Mouse (Mus musculus) lung, postnatal 0 days (tissue): ENCODE measurements around the gene Nkd1. TPM values are rescaled to one million over a fixed set of nuclear protein-coding genes. Genes with fewer than 3 reads are reported as not detected.
A peak's percentile ranks its signal among the peaks of the same experiment; 100 is the strongest.

Experiments used
- ATAC-seq: fragments of 200-750 bp; cut with Nextera tagmentation; 2 replicates; pipeline ENCODE4 v1.8.0; 2017; ENCODE audit warnings: moderate library complexity
- DNase-seq: peaks from one replicate; pipeline ENCODE4 v3.0.0-alpha.2; 2016; ENCODE audit warnings: low spot score
- H3K27ac ChIP-seq: fragments of 300-500 bp; sonication (generic); 2 replicates; pipeline ENCODE4 v1.5.1; 2014; ENCODE audit warnings: antibody characterized with exemption, mild to moderate bottlenecking, low read length, mixed read lengths
- H3K27me3 ChIP-seq: fragments of 300-500 bp; sonication (generic); replicated peaks from 2 replicates; pipeline ENCODE4 v1.6.1; 2014; ENCODE audit warnings: low read length, mixed read lengths; ENCODE audit not compliant: insufficient read depth
- H3K36me3 ChIP-seq: fragments of 300-500 bp; sonication (generic); 2 replicates; pipeline ENCODE4 v1.6.1; 2014; ENCODE audit warnings: low read length, mixed read lengths; ENCODE audit not compliant: insufficient read depth
- H3K4me1 ChIP-seq: fragments of 300-500 bp; sonication (generic); 2 replicates; pipeline ENCODE4 v1.6.1; 2014; ENCODE audit warnings: antibody characterized with exemption, low read depth, low read length, mixed read lengths; ENCODE audit not compliant: insufficient read depth
- H3K4me2 ChIP-seq: fragments of 300-500 bp; sonication (generic); replicated peaks from 2 replicates; pipeline ENCODE4 v1.6.1; 2014; ENCODE audit warnings: low read depth, mild to moderate bottlenecking, low read length, moderate library complexity, mixed read lengths
- H3K4me3 ChIP-seq: fragments of 300-500 bp; sonication (generic); 2 replicates; pipeline ENCODE4 v1.5.1; 2014; ENCODE audit warnings: low read depth, low read length
- H3K9ac ChIP-seq: fragments of 300-500 bp; sonication (generic); replicated peaks from 2 replicates; pipeline ENCODE4 v1.6.1; 2014; ENCODE audit warnings: low read depth, mild to moderate bottlenecking
- H3K9me3 ChIP-seq: fragments of 300-500 bp; sonication (generic); 2 replicates; pipeline ENCODE4 v1.6.1; 2016; ENCODE audit warnings: low read length, mixed read lengths
- CTCF ChIP-seq: IDR thresholded peaks from 2 replicates; pipeline ENCODE4 v1.5.1; 2016; ENCODE audit warnings: antibody characterized with exemption, mild to moderate bottlenecking
- EP300 ChIP-seq: IDR thresholded peaks from 2 replicates; pipeline ENCODE4 v1.6.1; 2016; ENCODE audit warnings: antibody characterized with exemption, mild to moderate bottlenecking, control low read depth
- WGBS: fragments of 180-500 bp; shearing (Covaris S2); extraction: QIAGEN DNeasy Blood & Tissue Kit; methylation state at CpG from one replicate; pipeline ENCODE4 v1.1.7; 2014; 5-methylcytosine and 5-hydroxymethylcytosine counted together
- polyA plus RNA-seq: library from polyadenylated mRNA; unstranded; fragments of >200 nt; fragmentation: Nextera tagmentation; extraction: Ambion mirVana; gene quantifications from 2 replicates; pipeline ENCODE4 v1.2.1, GENCODE M21; 2015

Nkd1 gene
- polyA plus RNA-seq, 1 experiment from 2014 or later: 123 TPM

DNA sequence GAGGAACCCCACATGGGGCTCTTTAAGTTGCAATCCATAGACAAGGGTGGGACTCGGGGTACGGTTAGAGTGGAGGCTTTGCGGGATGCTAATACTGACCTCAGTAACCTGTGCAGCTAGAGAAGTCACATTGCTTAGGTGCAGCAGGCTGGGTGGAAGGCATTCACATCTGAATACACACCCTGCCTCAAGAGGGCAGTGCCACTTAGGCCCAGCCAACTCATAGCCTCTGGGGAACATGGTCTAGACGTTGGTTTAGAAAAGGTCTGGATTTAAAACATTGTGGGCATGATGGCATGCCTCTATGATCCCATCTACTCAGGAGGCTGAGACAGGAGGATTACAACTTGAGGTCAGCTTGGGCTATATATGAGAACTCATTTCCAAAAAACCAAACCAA, 8.6 kb downstream of the Nkd1 start:
- Histone ChIP-seq H3K36me3 (peaks cover 4% of the 10 kb centered on the region; the same call in 1 of the 2 replicates), H3K4me1 (peaks cover 7% of the 10 kb centered on the region), H3K27ac (no peak overlapping the region), H3K9ac (no peak overlapping the region), H3K4me3 (no peak overlapping the region), H3K27me3 (no peaks in the 10 kb centered on the region), H3K4me2 (no peak overlapping the region), H3K9me3 (no peaks in the 10 kb centered on the region)
- no peak for TF ChIP-seq EP300
- TF ChIP-seq CTCF: peak; percentile 56
- 84% methylated on average over 4 of the region's 4 CpGs for WGBS
- peak; percentile 16; the same call in 1 of the 2 replicates for ATAC-seq
- DNase-seq: no peak

DNA sequence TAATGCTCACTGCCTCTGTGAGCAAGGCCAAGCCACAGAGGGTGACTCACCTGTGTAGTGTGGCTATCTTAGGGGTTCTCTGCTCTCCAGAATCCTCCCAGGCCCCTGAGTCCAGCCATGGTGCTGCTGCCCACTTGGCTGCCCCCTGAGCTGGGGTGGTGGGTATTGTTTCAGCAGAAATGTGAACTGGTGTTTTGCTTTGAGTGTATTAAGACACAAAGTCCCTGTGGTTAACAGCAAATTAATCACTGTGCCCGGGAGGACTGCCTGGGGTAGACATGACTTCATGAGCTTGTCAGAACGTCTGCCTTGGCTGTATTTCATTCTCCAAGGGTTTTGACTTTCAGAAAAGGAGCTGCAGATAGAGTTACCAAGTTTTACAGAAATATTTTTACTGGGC, 15.9 kb downstream of the Nkd1 start:
- H3K36me3 ChIP-seq: no peaks in the 10 kb centered on the region
- no peak for DNase-seq
- WGBS: 51% methylated on average over 2 of the region's 2 CpGs
- peak overlapping the region; percentile 85 for H3K27ac ChIP-seq
- peaks cover 6% of the 10 kb centered on the region for H3K4me1 ChIP-seq
- H3K9ac ChIP-seq: no peak overlapping the region
- TF ChIP-seq CTCF: no peak
- TF ChIP-seq EP300: no peak
- H3K9me3 ChIP-seq: no peaks in the 10 kb centered on the region
- no peak overlapping the region for H3K4me3 ChIP-seq
- H3K27me3 ChIP-seq: no peaks in the 10 kb centered on the region
- H3K4me2 ChIP-seq: no peak overlapping the region
- ATAC-seq: no peak

DNA sequence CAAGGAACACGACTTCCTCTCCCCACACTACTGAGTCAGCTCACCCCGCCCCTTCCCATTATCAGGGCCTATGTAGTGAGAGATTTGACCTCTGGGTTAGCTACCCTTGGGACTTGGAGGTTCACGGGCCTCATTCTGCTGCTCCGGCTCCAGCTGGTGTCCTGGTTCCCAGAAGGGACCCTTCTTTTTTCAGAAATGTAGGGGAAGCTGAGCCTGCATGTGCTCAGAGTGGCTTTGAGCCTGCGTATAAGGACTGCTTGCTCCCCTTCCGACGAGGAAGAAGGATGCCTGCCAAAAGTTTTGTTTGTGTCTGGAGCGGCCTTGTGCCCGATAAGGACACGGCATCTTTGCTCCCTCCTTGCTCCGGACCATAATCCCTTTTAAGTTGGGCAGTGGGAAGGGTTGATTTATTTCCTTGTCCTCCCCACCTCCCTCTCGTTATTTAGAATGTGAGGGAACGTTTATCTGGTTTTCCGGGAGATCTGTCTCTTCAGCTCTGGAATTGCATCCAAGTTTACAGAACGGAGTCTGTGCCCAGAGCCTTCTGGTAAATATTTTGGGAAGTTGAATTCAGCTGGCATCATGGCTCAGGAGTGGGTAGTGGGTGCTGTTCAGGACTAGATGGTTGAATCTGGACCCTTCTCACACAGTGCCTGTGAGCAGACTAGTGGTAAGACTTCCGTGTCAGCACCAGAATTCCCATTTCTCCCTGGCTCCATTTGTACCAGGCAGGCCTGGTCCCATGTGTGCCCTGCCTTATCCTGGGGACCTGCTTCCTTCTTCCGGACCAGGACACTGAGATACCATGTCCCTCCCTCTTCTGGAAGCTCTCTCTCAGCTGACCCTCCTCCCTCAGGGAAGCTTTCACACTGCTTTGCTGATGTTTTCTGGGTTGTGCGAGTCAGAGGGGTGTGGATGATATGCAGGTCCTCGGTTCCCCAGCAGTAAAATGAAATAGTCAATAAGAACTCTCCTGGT, 17.1 kb downstream of the Nkd1 start:
- Histone ChIP-seq H3K4me3 (no peak overlapping the region), H3K4me1 (peaks cover 11% of the 10 kb centered on the region), H3K4me2 (no peak overlapping the region), H3K27ac (peak overlapping the region; percentile 85), H3K9me3 (no peaks in the 10 kb centered on the region), H3K36me3 (no peaks in the 10 kb centered on the region), H3K9ac (no peak overlapping the region), H3K27me3 (no peaks in the 10 kb centered on the region)
- peak; percentile 90 for TF ChIP-seq EP300
- TF ChIP-seq CTCF: no peak
- ATAC-seq: peak; percentile 66
- 38% methylated on average over 19 of the region's 19 CpGs for WGBS
- DNase-seq: peak; percentile 87

DNA sequence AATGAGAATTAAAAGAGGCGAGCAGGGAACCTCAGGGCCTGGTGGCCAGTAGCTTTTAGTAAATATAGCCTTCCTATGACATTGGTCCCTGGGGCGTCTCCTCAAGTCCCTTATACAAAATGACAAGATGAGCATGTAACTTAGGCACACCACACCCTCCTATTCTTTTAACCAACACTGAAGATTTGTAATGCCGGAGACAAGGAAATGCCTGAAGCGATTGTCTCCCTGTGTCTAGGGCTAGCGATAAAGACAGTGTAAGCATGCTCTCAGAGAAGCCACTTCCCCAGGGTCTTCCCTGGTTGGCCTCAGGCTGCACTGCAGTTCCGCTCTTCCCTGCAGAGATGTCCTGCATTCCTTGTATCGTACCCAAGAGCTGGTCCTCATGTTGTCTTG, 17.8 kb downstream of the Nkd1 start:
- DNase-seq: peak; percentile 51
- Histone ChIP-seq H3K9me3 (no peaks in the 10 kb centered on the region), H3K4me3 (no peak overlapping the region), H3K27me3 (no peaks in the 10 kb centered on the region), H3K36me3 (no peaks in the 10 kb centered on the region), H3K4me1 (peaks cover 13% of the 10 kb centered on the region), H3K4me2 (no peak overlapping the region), H3K9ac (no peak overlapping the region), H3K27ac (peak overlapping the region; percentile 85)
- peak; percentile 29 for ATAC-seq
- 63% methylated on average over 7 of the region's 7 CpGs for WGBS
- TF ChIP-seq CTCF (peak; percentile 2; the same call in 1 of the 2 replicates), EP300 (no peak; the same call in 1 of the 2 replicates)

DNA sequence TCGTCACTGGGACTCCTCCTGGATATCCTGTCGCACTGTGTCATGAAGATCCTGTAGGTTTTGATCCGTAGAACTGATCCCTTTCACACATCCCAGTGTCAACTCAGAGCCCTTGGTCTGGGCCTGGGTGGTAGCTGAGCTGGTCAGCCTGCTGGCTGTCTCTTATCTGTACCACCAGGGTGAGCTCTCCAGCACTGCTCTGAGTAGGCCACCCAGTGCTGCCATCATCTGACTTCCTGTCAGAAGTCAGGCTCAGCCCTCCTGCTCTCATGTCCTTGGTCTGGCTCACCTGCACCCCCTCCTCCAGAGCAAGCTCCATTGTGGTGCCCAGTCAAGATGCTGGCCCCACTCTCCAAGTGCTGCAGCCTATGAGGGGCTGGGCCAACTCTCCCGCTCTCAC, 18.8 kb downstream of the Nkd1 start:
- DNase-seq (no peak), ATAC-seq (no peak)
- H3K36me3 ChIP-seq: no peaks in the 10 kb centered on the region
- no peaks in the 10 kb centered on the region for H3K9me3 ChIP-seq
- H3K4me3 ChIP-seq: no peak overlapping the region
- WGBS: 71% methylated on average over 4 of the region's 4 CpGs
- H3K4me2 ChIP-seq: no peak overlapping the region
- no peak overlapping the region for H3K9ac ChIP-seq
- H3K27ac ChIP-seq: no peak overlapping the region
- peaks cover 13% of the 10 kb centered on the region for H3K4me1 ChIP-seq
- no peaks in the 10 kb centered on the region for H3K27me3 ChIP-seq
- TF ChIP-seq EP300 (no peak), CTCF (peak; percentile 67)

DNA sequence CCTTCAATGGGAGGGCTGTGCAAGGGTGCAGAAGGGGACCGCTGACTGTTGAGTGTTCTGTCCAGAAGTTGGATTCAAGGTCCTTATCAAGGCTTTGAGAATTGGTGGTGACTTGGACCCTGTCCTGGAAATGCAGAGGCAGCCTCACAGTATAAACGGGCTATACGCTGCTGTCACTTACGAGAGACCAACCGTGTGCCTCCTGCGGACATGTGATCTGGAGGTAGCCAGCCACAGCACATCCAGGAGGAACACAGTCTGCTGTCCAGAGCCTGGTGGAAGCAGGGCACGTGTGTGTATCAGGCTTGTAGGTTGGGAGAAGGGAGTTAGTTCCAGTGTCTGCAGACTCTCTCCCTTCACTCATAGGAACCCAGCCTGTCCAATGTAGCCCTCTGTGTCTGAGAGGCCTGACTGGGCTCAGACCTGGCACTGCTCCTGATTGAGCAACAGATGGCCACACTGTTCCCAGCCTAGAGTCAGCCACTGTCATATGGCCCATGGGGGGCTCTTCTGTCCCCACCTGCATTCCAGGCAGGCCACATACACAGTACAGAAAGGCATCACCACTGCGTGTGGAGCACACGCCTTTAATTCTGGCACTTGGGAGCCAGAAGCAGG, 21.6 kb downstream of the Nkd1 start:
- H3K27ac ChIP-seq: no peak overlapping the region
- WGBS: 74% methylated on average over 9 of the region's 9 CpGs
- peaks cover 13% of the 10 kb centered on the region for H3K4me1 ChIP-seq
- H3K9ac ChIP-seq: no peak overlapping the region
- ATAC-seq (0 out of 2 replicates have a peak, but pooled peaks have one; percentile 9), DNase-seq (peak; percentile 52)
- no peaks in the 10 kb centered on the region for H3K9me3 ChIP-seq
- no peak overlapping the region for H3K4me3 ChIP-seq
- H3K36me3 ChIP-seq: no peaks in the 10 kb centered on the region; the same call in 1 of the 2 replicates
- H3K4me2 ChIP-seq: no peak overlapping the region
- no peaks in the 10 kb centered on the region for H3K27me3 ChIP-seq
- TF ChIP-seq EP300 (no peak), CTCF (no peak)
